Mouse (Mus musculus) heart, postnatal 36 days (tissue): ENCODE measurements around the gene Telo2. TPM values are rescaled to one million over a fixed set of nuclear protein-coding genes. Genes with fewer than 3 reads are reported as not detected.
"Not testable (repeated sequence)": the region's sequence is repeated elsewhere in the genome, so short reads cannot be mapped to it uniquely, and the experiment has no call there.

Source experiments
- DNase-seq, 2 experiments: peaks; one replicate each; pipeline ENCODE4 v3.0.0; 2021 to 2022
- intact Hi-C: fragments of 180-260 bp; cut with DNase I; formaldehyde crosslinking; loops from one replicate; pipeline ENCODE4 v1.15.1; 2025
- total RNA-seq, 2 experiments: library from RNA; stranded (reverse); gene quantifications; 2 replicates each; pipeline ENCODE4 v1.2.3; 2021

Telo2 gene
- 10 to 100 TPM; 12.4 to 12.7 TPM for total RNA-seq

GRCm38 (mm10) chr17:25115664-25116432 is at the start of gene Telo2:
Telo2 (minus strand) TSS chr17:25115967.
- intact Hi-C loops: loop anchor here (2.0 to 5.0 kb wide), 5 partner anchors 17 to 156 kb away; partner anchors contain the start of genes BC003965, Clcn7, Tmem204 and Ube2i

GRCm38 (mm10) chr17:25164770-25165169 is 49.0 kb upstream of the Telo2 start:
- DNase-seq: no peak

More at GRCm38 (mm10) chr17:25115664-25116432, at the start of gene Telo2:
- DNase-seq: peak; percentile 96

GRCm38 (mm10) chr17:25163387-25163786 is 47.6 kb upstream of the Telo2 start:
- intact Hi-C loops: no loop called here
- DNase-seq: no peak

More at GRCm38 (mm10) chr17:25164770-25165169, 49.0 kb upstream of the Telo2 start:
- intact Hi-C loops: no loop called here

- intact Hi-C loops: no loop called here
- DNase-seq: no peak
These were observed 46.4 kb upstream of the Telo2 start, which contains the start of gene Ccdc154 for GRCm38 (mm10) chr17:25162161-25162560. Ccdc154 (plus strand) TSS chr17:25162461.

GRCm38 (mm10) chr17:25139960-25140359 is 24.2 kb upstream of the Telo2 start:
- intact Hi-C loops: no loop called here
- no peak for DNase-seq

GRCm38 (mm10) chr17:25138803-25139202 is 23.0 kb upstream of the Telo2 start:
- intact Hi-C loops: no loop called here
- no peak for DNase-seq

- intact Hi-C loops: no loop called here
- no peak for DNase-seq
These were observed 19.9 kb upstream of the Telo2 start for GRCm38 (mm10) chr17:25135622-25136021.

- DNase-seq: peak; percentile 94
- intact Hi-C loops: loop anchor here (2.0 to 5.0 kb wide), 3 partner anchors 18 to 139 kb away; partner anchors contain the start of genes Telo2 and Ube2i
These were observed 17.5 kb upstream of the Telo2 start, which contains the start of gene Clcn7 for GRCm38 (mm10) chr17:25133275-25133698. Clcn7 (plus strand) TSS chr17:25133391.

GRCm38 (mm10) chr17:25130060-25130459 is 14.3 kb upstream of the Telo2 start:
- intact Hi-C loops: loop anchor here (5.0 kb wide), 1 partner anchor 142 kb away; the partner anchor contains the start of gene Ube2i
- DNase-seq: no peak

- intact Hi-C loops: no loop called here
- no peak for DNase-seq
These were observed 11.9 kb upstream of the Telo2 start for GRCm38 (mm10) chr17:25127681-25128080.

- DNase-seq: no peak
- intact Hi-C loops: no loop called here
These were observed 11.3 kb upstream of the Telo2 start for GRCm38 (mm10) chr17:25127079-25127478.

GRCm38 (mm10) chr17:25125442-25126060 is 9.8 kb upstream of the Telo2 start:
- DNase-seq, intact Hi-C loops: not testable (repeated sequence)

- DNase-seq: peak in 1 of 2 experiments; percentile 25
- intact Hi-C loops: no loop called here
These were observed 8.2 kb upstream of the Telo2 start for GRCm38 (mm10) chr17:25123979-25124378.

GRCm38 (mm10) chr17:25120406-25120805 is 4.6 kb upstream of the Telo2 start, which contains the start of gene Ptx4:
Ptx4 (plus strand) TSS chr17:25120760.
- no peak for DNase-seq
- intact Hi-C loops: no loop called here

GRCm38 (mm10) chr17:25117263-25117662 is 1.5 kb upstream of the Telo2 start:
- intact Hi-C loops: loop anchor here (5.0 kb wide), 3 partner anchors 50 to 155 kb away; partner anchors contain the start of genes BC003965 and Ube2i
- no peak for DNase-seq

GRCm38 (mm10) chr17:25114908-25115645 is 690 bp downstream of the Telo2 start:
- intact Hi-C loops: loop anchor here (2.0 to 5.0 kb wide), 5 partner anchors 18 to 157 kb away; partner anchors contain the start of genes BC003965, Clcn7, Tmem204 and Ube2i
- DNase-seq: no peak

GRCm38 (mm10) chr17:25112423-25112810 is 3.4 kb downstream of the Telo2 start:
- no peak for DNase-seq
- intact Hi-C loops: no loop called here

GRCm38 (mm10) chr17:25111739-25112422 is 3.9 kb downstream of the Telo2 start:
- DNase-seq: peak; percentile 27 to 35
- intact Hi-C loops: no loop called here

- no peak for DNase-seq
- intact Hi-C loops: no loop called here
These were observed 4.5 kb downstream of the Telo2 start for GRCm38 (mm10) chr17:25111220-25111619.

GRCm38 (mm10) chr17:25110590-25110989 is 5.2 kb downstream of the Telo2 start:
- intact Hi-C loops: no loop called here
- no peak for DNase-seq
